Mouse (Mus musculus) spleen, postnatal 14 days (tissue): ENCODE data around the gene Spns3.

Experiments
- DNase-seq, 2 experiments: peaks; one replicate each; pipeline ENCODE4 v3.0.0; 2021 to 2022; ENCODE audit warnings: low spot score in 2 of 2

Gene Spns3

GRCm38 (mm10) chr11:72485157-72485556 lies 65.1 kb downstream of the Spns3 start:
- DNase-seq = no peak

- no peak for DNase-seq
Measured at GRCm38 (mm10) chr11:72484549-72484948, 65.8 kb downstream of the Spns3 start.

GRCm38 (mm10) chr11:72481952-72482351 lies 68.4 kb downstream of the Spns3 start:
- no peak for DNase-seq

GRCm38 (mm10) chr11:72481313-72481712 lies 69.0 kb downstream of the Spns3 start:
- no peak for DNase-seq

- DNase-seq = no peak
Measured at GRCm38 (mm10) chr11:72479499-72479898, 70.8 kb downstream of the Spns3 start.

- DNase-seq = no peak
Measured at GRCm38 (mm10) chr11:72478228-72478627, 72.1 kb downstream of the Spns3 start.

- DNase-seq = no peak
Measured at GRCm38 (mm10) chr11:72477653-72478052, 72.7 kb downstream of the Spns3 start.

- DNase-seq = no peak
Measured at GRCm38 (mm10) chr11:72477182-72477581, 73.1 kb downstream of the Spns3 start.

GRCm38 (mm10) chr11:72476074-72476625 lies 74.2 kb downstream of the Spns3 start:
- DNase-seq = no peak

- DNase-seq = no peak
Measured at GRCm38 (mm10) chr11:72475408-72475807, 74.9 kb downstream of the Spns3 start.

- DNase-seq = no peak
Measured at GRCm38 (mm10) chr11:72474926-72475325, 75.4 kb downstream of the Spns3 start.

- DNase-seq = no peak
Measured at GRCm38 (mm10) chr11:72473540-72473939, 76.8 kb downstream of the Spns3 start.

GRCm38 (mm10) chr11:72471381-72471780 lies 78.9 kb downstream of the Spns3 start:
- DNase-seq = no peak

GRCm38 (mm10) chr11:72470004-72470403 lies 80.3 kb downstream of the Spns3 start:
- DNase-seq = no peak

- DNase-seq = peak in 1 of 2 experiments; percentile 31
Measured at GRCm38 (mm10) chr11:72469217-72469616, 81.1 kb downstream of the Spns3 start.

- no peak for DNase-seq
Measured at GRCm38 (mm10) chr11:72468525-72468924, 81.8 kb downstream of the Spns3 start.

GRCm38 (mm10) chr11:72466694-72467507 lies 83.4 kb downstream of the Spns3 start:
- DNase-seq = peak in 1 of 2 experiments; percentile 24

GRCm38 (mm10) chr11:72465978-72466693 lies 84.2 kb downstream of the Spns3 start:
- DNase-seq = peak in 1 of 2 experiments; percentile 47

GRCm38 (mm10) chr11:72464821-72465220 lies 85.5 kb downstream of the Spns3 start:
- no peak for DNase-seq

GRCm38 (mm10) chr11:72461500-72461981 lies 88.8 kb downstream of the Spns3 start:
- DNase-seq = no peak

- no peak for DNase-seq
Measured at GRCm38 (mm10) chr11:72458502-72458901, 91.8 kb downstream of the Spns3 start.

- no peak for DNase-seq
Measured at GRCm38 (mm10) chr11:72457995-72458496, 92.3 kb downstream of the Spns3 start.
